Mouse (Mus musculus) midbrain, embryonic 14.5 days (tissue): ENCODE measurements around the gene Igdcc3. TPM values are rescaled to one million over a fixed set of nuclear protein-coding genes. Genes with fewer than 3 reads are reported as not detected.

Experiments used
- ATAC-seq: fragments of 200-750 bp; cut with Nextera tagmentation; 2 replicates; pipeline ENCODE4 v1.8.0; 2017; ENCODE audit warnings: moderate number of reproducible peaks, moderate library complexity; ENCODE audit not compliant: low FRiP score, low TSS enrichment
- DNase-seq: peaks from one replicate; pipeline ENCODE4 v3.0.0-alpha.2; 2015
- H3K27ac ChIP-seq: fragments of 300-500 bp; sonication (generic); replicated peaks from 2 replicates; pipeline ENCODE4 v1.5.1; 2014; ENCODE audit warnings: mild to moderate bottlenecking, low read depth, low read length, moderate library complexity
- H3K27me3 ChIP-seq: fragments of 300-500 bp; sonication (generic); 2 replicates; pipeline ENCODE4 v1.6.1; 2014; ENCODE audit warnings: low read length, control low read depth, mixed read lengths; ENCODE audit not compliant: control insufficient read depth, insufficient read depth
- H3K36me3 ChIP-seq: fragments of 300-500 bp; sonication (generic); 2 replicates; pipeline ENCODE4 v1.6.1; 2014; ENCODE audit warnings: low read length, control low read depth; ENCODE audit not compliant: control insufficient read depth, insufficient read depth
- H3K4me1 ChIP-seq: fragments of 300-500 bp; sonication (generic); 2 replicates; pipeline ENCODE4 v1.6.1; 2014; ENCODE audit warnings: mild to moderate bottlenecking, antibody characterized with exemption, low read length, control low read depth; ENCODE audit not compliant: control insufficient read depth, insufficient read depth
- H3K4me2 ChIP-seq: fragments of 300-500 bp; sonication (generic); 2 replicates; pipeline ENCODE4 v1.6.1; 2014; ENCODE audit warnings: mild to moderate bottlenecking, low read length, moderate library complexity
- H3K4me3 ChIP-seq: fragments of 300-500 bp; sonication (generic); replicated peaks from 2 replicates; pipeline ENCODE4 v1.5.1; 2014; ENCODE audit warnings: low read depth, low read length
- H3K9ac ChIP-seq: fragments of 300-500 bp; sonication (generic); replicated peaks from 2 replicates; pipeline ENCODE4 v1.6.1; 2014; ENCODE audit warnings: mild to moderate bottlenecking, low read length, moderate library complexity
- H3K9me3 ChIP-seq: fragments of 300-500 bp; sonication (generic); 2 replicates; pipeline ENCODE4 v1.6.1; 2016; ENCODE audit warnings: low read length, control low read depth, mixed read lengths; ENCODE audit not compliant: control insufficient read depth
- WGBS: fragments of 180-500 bp; shearing (Covaris S2); extraction: QIAGEN DNeasy Blood & Tissue Kit; methylation state at CpG from one replicate; pipeline ENCODE4 v1.1.7; 2014; 5-methylcytosine and 5-hydroxymethylcytosine counted together
- polyA plus RNA-seq: library from polyadenylated mRNA; unstranded; fragments of >200 nt; fragmentation: Nextera tagmentation; extraction: Ambion mirVana; gene quantifications from 2 replicates; pipeline ENCODE4 v1.2.1, GENCODE M21; 2014

Igdcc3 gene
- polyA plus RNA-seq, 1 experiment from 2014 or later = 14.1 TPM

GRCm38 (mm10) chr9:65191755-65192469 is 50.9 kb downstream of the Igdcc3 start:
- H3K4me1 ChIP-seq = peaks cover 12% of the 10 kb centered on the region
- no peak overlapping the region for H3K27ac ChIP-seq
- H3K9me3 ChIP-seq = no peaks in the 10 kb centered on the region
- H3K36me3 ChIP-seq = no peaks in the 10 kb centered on the region
- ATAC-seq = no peak
- no peak overlapping the region for H3K4me2 ChIP-seq
- WGBS = 27% methylated on average over 8 of the region's 8 CpGs
- no peak for DNase-seq
- no peak overlapping the region for H3K4me3 ChIP-seq
- H3K9ac ChIP-seq = no peak overlapping the region
- no peaks in the 10 kb centered on the region for H3K27me3 ChIP-seq

GRCm38 (mm10) chr9:65193214-65193613 is 52.2 kb downstream of the Igdcc3 start:
- Histone ChIP-seq H3K4me1 (peaks cover 12% of the 10 kb centered on the region), H3K4me3 (no peak overlapping the region), H3K4me2 (no peak overlapping the region), H3K27ac (no peak overlapping the region), H3K9ac (no peak overlapping the region), H3K36me3 (no peaks in the 10 kb centered on the region), H3K9me3 (no peaks in the 10 kb centered on the region), H3K27me3 (no peaks in the 10 kb centered on the region)
- 73% methylated on average over 12 of the region's 12 CpGs for WGBS
- ATAC-seq = no peak
- no peak for DNase-seq

- H3K36me3 ChIP-seq = no peaks in the 10 kb centered on the region
- 88% methylated on average over 4 of the region's 4 CpGs for WGBS
- ATAC-seq (no peak), DNase-seq (no peak)
- 0 out of 2 replicates have a peak within 1 kb of the TSS, but pooled peaks have one; percentile 9 for H3K4me2 ChIP-seq
- no peak within 1 kb of the TSS for H3K4me3 ChIP-seq
- peaks cover 12% of the 10 kb centered on the region for H3K4me1 ChIP-seq
- H3K27ac ChIP-seq = peak within 1 kb of the TSS; percentile 77
- no peaks in the 10 kb centered on the region for H3K27me3 ChIP-seq
- no peaks in the 10 kb centered on the region for H3K9me3 ChIP-seq
- no peak within 1 kb of the TSS for H3K9ac ChIP-seq
These were observed 54.1 kb downstream of the Igdcc3 start, which contains the start of gene Parp16 for GRCm38 (mm10) chr9:65195053-65195452. Gene Parp16 (plus strand): TSS chr9:65195353.

GRCm38 (mm10) chr9:65195621-65195981 is 54.6 kb downstream of the Igdcc3 start:
- no peaks in the 10 kb centered on the region for H3K36me3 ChIP-seq
- H3K4me1 ChIP-seq = peaks cover 12% of the 10 kb centered on the region
- H3K27me3 ChIP-seq = no peaks in the 10 kb centered on the region
- 48% methylated on average over 8 of the region's 8 CpGs for WGBS
- H3K4me3 ChIP-seq = no peak overlapping the region
- ATAC-seq (no peak), DNase-seq (peak; percentile 38)
- peak overlapping the region; percentile 77 for H3K27ac ChIP-seq
- no peak overlapping the region for H3K4me2 ChIP-seq
- no peaks in the 10 kb centered on the region for H3K9me3 ChIP-seq
- H3K9ac ChIP-seq = no peak overlapping the region

GRCm38 (mm10) chr9:65195982-65196737 is 55.2 kb downstream of the Igdcc3 start:
- Histone ChIP-seq H3K27me3 (no peaks in the 10 kb centered on the region), H3K9ac (no peak overlapping the region)
- 5% methylated on average over 9 of the region's 9 CpGs for WGBS

GRCm38 (mm10) chr9:65196738-65197569 is 56.0 kb downstream of the Igdcc3 start:
- DNase-seq (peak; percentile 94), ATAC-seq (peak; percentile 85)
- Histone ChIP-seq H3K4me2 (peak overlapping the region; percentile 38), H3K27ac (peak overlapping the region; percentile 77), H3K4me1 (0 out of 2 replicates have a peak, but pooled peaks cover 5% of the 10 kb centered on the region), H3K36me3 (no peaks in the 10 kb centered on the region), H3K27me3 (no peaks in the 10 kb centered on the region), H3K9me3 (no peaks in the 10 kb centered on the region), H3K9ac (no peak overlapping the region), H3K4me3 (peak overlapping the region; percentile 14; the same call in 1 of the 2 replicates)
- WGBS = 22% methylated on average over 26 of the region's 26 CpGs

More at GRCm38 (mm10) chr9:65195982-65196737, 55.2 kb downstream of the Igdcc3 start:
- no peaks in the 10 kb centered on the region for H3K36me3 ChIP-seq
- peak; percentile 80 for ATAC-seq
- peaks cover 12% of the 10 kb centered on the region for H3K4me1 ChIP-seq
- peak overlapping the region; percentile 38 for H3K4me2 ChIP-seq
- peak overlapping the region; percentile 77 for H3K27ac ChIP-seq
- DNase-seq = peak; percentile 81
- no peaks in the 10 kb centered on the region for H3K9me3 ChIP-seq
- H3K4me3 ChIP-seq = peak overlapping the region; percentile 14; the same call in 1 of the 2 replicates

- ATAC-seq = no peak
- Histone ChIP-seq H3K9ac (no peak overlapping the region), H3K4me3 (no peak overlapping the region), H3K9me3 (no peaks in the 10 kb centered on the region), H3K4me2 (no peak overlapping the region), H3K4me1 (no peaks in the 10 kb centered on the region), H3K27me3 (no peaks in the 10 kb centered on the region), H3K27ac (no peak overlapping the region), H3K36me3 (no peaks in the 10 kb centered on the region)
- no peak for DNase-seq
- WGBS = 82% methylated on average over 6 of the region's 6 CpGs
These were observed 56.8 kb downstream of the Igdcc3 start for GRCm38 (mm10) chr9:65197826-65198225.

GRCm38 (mm10) chr9:65199723-65200122 is 58.7 kb downstream of the Igdcc3 start:
- Histone ChIP-seq H3K4me1 (no peaks in the 10 kb centered on the region), H3K4me3 (no peak overlapping the region), H3K36me3 (no peaks in the 10 kb centered on the region), H3K9ac (no peak overlapping the region; the same call in 1 of the 2 replicates), H3K27ac (no peak overlapping the region), H3K27me3 (no peaks in the 10 kb centered on the region), H3K9me3 (no peaks in the 10 kb centered on the region), H3K4me2 (no peak overlapping the region)
- WGBS = 60% methylated on average over 7 of the region's 7 CpGs
- ATAC-seq (no peak), DNase-seq (no peak)
